Mouse (Mus musculus): ENCODE results near the gene Plin4.
"Not testable (repeated sequence)": the region's sequence is repeated elsewhere in the genome, so short reads cannot be mapped to it uniquely, and the experiment has no call there.

Plin4 gene

GRCm38 (mm10) chr17:56102927-56103326 is 6.7 kb downstream of the Plin4 start:
- no peak for DNase-seq (ENCODE audit: low read depth, low spot score)

GRCm38 (mm10) chr17:56102158-56102557 is 7.4 kb downstream of the Plin4 start:
- no peak for DNase-seq (ENCODE audit: low read depth, low spot score)

GRCm38 (mm10) chr17:56100811-56101210 is 8.8 kb downstream of the Plin4 start:
- no peak for DNase-seq (ENCODE audit: low read depth, low spot score)

GRCm38 (mm10) chr17:56098711-56099572 is 10.7 kb downstream of the Plin4 start:
- peak; percentile 64 for DNase-seq (ENCODE audit: low read depth, low spot score)

GRCm38 (mm10) chr17:56098180-56098579 is 11.4 kb downstream of the Plin4 start:
- DNase-seq (ENCODE audit: low read depth, low spot score): peak; percentile 55

- no peak for DNase-seq (ENCODE audit: low read depth, low spot score)
Observed at GRCm38 (mm10) chr17:56096883-56097282, 12.7 kb downstream of the Plin4 start.

GRCm38 (mm10) chr17:56092794-56093193 is 16.8 kb downstream of the Plin4 start:
- DNase-seq (ENCODE audit: low read depth, low spot score): no peak

- DNase-seq (ENCODE audit: low read depth, low spot score): no peak
Observed at GRCm38 (mm10) chr17:56092312-56092711, 17.3 kb downstream of the Plin4 start.

GRCm38 (mm10) chr17:56080781-56081585 is 28.6 kb downstream of the Plin4 start:
- DNase-seq (ENCODE audit: low read depth, low spot score): peak; percentile 62

- no peak for DNase-seq (ENCODE audit: low read depth, low spot score)
Observed at GRCm38 (mm10) chr17:56079921-56080320, 29.7 kb downstream of the Plin4 start.

- peak; percentile 100 for DNase-seq (ENCODE audit: low read depth, low spot score)
Observed at GRCm38 (mm10) chr17:56078880-56079795, 30.5 kb downstream of the Plin4 start, which contains the start of gene Hdgfl2. Gene Hdgfl2, plus strand, starts transcription at chr17:56079634.

- not testable (repeated sequence) for DNase-seq (ENCODE audit: low read depth, low spot score)
Observed at GRCm38 (mm10) chr17:56078361-56078760, 31.2 kb downstream of the Plin4 start.

GRCm38 (mm10) chr17:56077523-56077922 is 32.1 kb downstream of the Plin4 start:
- peak; percentile 36 for DNase-seq (ENCODE audit: low read depth, low spot score)

GRCm38 (mm10) chr17:56074827-56075208 is 34.8 kb downstream of the Plin4 start, which contains the start of gene Ubxn6:
Gene Ubxn6, minus strand, starts transcription at chr17:56075028.
- peak; percentile 97 for DNase-seq (ENCODE audit: low read depth, low spot score)

- peak; percentile 92 for DNase-seq (ENCODE audit: low read depth, low spot score)
Observed at GRCm38 (mm10) chr17:56074097-56074826, 35.3 kb downstream of the Plin4 start.

GRCm38 (mm10) chr17:56072243-56072642 is 37.4 kb downstream of the Plin4 start:
- no peak for DNase-seq (ENCODE audit: low read depth, low spot score)

- DNase-seq (ENCODE audit: low read depth, low spot score): no peak
Observed at GRCm38 (mm10) chr17:56071126-56071525, 38.5 kb downstream of the Plin4 start.

- DNase-seq (ENCODE audit: low read depth, low spot score): no peak
Observed at GRCm38 (mm10) chr17:56069066-56069465, 40.5 kb downstream of the Plin4 start.

- DNase-seq (ENCODE audit: low read depth, low spot score): no peak
Observed at GRCm38 (mm10) chr17:56066451-56066850, 43.2 kb downstream of the Plin4 start.

- DNase-seq (ENCODE audit: low read depth, low spot score): peak; percentile 14
Observed at GRCm38 (mm10) chr17:56065715-56066114, 43.9 kb downstream of the Plin4 start.

- no peak for DNase-seq (ENCODE audit: low read depth, low spot score)
Observed at GRCm38 (mm10) chr17:56062081-56062480, 47.5 kb downstream of the Plin4 start.

Data from A20 (cell line).